Mouse (Mus musculus): Measurements from ENCODE around the gene Ndrg3.
"Not testable (repeated sequence)": the region's sequence is repeated elsewhere in the genome, so short reads cannot be mapped to it uniquely, and the experiment has no call there.

Gene Ndrg3

DNA sequence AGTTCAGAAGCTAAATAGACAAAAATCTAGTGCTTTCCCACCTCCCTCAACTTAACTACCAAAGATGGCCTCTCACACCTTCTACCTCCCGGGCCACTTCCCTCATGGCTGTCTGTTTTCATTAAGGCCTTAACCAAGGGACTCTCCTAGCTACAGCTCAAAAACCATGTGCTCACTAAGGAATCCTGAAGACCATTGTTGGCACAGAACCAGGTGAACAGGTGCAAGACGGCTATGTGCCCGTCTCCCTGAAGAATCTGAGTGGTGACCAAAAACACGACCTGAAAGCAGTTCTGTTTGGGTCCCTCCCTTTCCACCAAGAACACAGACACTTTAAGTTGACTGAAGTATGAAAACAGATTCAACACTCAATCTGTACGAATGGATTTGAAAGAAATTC lies 6.4 kb upstream of the Ndrg3 start:
- no peak for DNase-seq (ENCODE audit: low read depth)

DNA sequence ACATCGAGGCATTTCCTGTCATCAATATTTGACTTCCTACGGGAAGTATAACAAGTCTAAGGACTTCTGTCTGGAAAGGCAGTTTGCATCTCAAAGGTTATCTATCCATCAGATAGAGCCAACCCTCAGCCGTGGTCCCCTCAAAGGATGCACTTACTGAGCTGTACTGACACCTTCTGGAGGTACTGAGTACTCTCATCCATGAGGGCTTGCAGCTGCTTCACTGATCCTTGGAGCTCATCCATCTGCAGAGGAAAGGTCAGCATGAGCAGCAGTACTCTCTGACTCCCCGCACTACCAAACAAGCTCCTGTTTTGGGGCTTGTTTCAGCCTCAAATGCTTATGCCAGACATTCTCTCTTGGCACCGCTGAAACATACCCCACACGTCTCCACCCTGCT lies 4.7 kb upstream of the Ndrg3 start:
- peak; percentile 67 for DNase-seq (ENCODE audit: low read depth)

DNA sequence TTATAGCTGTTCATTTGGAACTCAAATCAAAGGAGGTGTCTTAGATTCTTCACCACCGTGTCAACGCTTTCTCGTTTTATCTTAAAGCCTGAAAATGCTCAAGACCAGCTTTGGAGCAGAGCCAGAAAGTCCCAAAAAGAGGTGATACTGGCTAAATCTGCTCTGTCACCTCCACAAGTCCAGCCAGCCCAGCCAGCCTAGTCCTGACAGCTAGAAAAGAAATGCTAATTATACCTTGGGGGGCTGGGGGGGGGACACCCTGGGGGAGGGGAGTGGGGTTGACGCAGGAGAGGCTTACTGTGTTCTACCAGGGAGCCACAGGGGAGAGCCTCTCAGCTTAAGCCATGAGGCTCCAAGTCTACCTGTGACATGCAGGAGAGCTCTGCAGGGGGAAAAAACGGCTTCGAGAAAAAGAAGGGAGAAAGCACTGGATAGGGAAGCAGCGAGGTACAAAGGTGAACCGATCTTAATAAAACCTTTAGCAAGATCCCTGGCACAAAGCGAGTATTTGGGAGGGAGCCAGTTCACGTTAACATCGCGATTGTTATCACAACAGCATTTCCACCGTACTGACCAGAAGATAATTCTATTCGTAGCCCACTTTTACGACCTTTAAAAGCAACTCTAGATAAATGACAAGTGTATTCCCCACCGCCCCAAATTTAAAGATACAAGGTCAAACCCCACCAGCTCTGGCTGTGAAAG lies 977 bp downstream of the Ndrg3 start:
- peak; percentile 59 for DNase-seq (ENCODE audit: low read depth)

DNA sequence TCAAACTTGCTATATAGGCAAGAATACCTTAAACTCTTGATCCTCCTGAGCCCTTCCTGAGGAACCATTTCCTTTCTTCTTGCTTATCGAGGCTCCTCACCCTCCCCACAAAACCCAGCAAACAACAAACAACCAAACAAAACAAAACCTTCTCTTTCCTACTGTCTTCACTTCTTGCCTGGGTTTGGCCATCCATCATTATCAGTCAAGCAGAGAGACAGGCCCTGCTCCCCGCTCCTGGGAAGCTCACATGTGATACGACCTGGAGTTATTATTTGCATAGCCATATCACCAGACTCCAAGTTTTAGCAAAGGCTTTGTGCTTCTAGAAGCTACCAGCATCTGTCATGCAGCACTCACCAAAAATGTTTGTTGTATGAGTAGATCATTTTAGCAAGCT lies 4.5 kb downstream of the Ndrg3 start:
- DNase-seq (ENCODE audit: low read depth) = no peak

DNA sequence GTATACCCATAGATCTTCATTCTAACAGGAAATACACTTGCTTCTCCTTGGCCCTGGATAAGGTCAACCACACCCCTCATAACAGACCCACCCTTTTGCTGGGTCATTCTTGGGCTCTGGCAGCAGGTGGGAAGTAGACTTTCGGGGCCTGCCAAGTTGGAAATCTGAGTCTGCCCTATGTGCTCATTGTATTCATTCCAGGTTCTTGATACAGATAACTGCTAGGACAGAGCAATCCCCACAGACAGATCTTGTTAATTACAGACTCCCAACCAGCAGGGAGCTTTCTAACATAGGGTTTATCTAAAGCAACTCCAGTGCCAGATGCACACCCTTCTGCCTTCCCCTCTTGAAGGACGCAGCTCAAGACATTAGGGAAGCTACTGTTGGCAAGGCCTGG lies 9.0 kb downstream of the Ndrg3 start:
- no peak for DNase-seq (ENCODE audit: low read depth)

DNA sequence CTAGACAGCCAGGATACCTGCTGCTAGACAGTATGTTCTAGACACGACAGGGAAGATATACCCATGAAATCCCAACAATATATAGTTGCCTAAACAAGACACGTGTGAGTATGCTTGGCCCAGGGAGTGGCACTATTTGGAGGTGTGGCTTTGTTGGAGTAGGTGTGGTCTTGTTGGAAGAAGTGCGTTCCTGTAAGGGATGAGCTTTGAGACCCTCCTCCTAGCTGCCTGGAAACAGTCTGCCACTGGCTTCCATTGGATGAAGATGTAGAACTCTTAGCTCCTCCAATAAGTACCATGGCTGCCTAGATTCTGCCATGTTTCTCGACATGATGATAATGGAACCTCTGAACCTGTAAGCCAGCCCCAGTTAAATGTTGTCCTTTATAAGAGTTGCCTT lies 10.6 kb downstream of the Ndrg3 start:
- DNase-seq (ENCODE audit: low read depth) = no peak

DNA sequence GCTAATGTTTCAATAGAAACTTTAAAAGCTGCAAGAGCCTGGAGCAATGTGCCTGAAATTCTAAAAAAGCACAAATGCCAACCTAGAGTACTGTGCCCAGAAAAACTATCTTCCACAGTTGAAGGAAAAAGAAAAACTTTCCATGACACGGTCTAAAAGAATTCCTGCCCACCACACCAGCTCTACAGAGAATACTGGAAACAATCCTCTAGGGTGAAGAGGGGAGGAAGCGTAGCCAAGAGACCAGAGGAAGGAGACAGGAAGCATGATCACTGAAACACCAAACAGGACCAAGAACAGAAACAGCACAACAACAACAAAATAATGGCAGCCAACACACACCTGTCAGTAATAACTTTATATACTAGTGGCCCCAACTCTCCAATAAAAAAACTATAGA lies 11.8 kb downstream of the Ndrg3 start:
- no peak for DNase-seq (ENCODE audit: low read depth)

DNA sequence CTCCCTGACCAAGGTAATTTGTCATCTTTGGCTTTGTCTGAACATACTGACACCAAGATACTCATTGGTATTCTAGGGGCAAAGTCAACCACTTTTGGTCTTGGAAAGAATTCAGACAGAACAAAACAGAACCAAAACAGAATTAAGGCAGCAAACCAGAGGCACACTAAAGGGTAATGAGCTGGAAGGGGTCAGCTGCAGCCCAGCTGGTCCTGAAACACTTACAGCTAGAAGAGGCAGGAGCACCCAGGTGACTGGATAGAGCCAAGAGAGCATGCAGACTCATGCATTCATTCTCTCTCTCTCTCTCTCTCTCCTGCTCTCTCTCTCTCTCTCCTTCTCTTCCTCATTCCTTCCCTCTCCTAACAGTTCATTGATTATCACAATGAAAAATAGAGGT lies 15.1 kb downstream of the Ndrg3 start:
- no peak for DNase-seq (ENCODE audit: low read depth)

DNA sequence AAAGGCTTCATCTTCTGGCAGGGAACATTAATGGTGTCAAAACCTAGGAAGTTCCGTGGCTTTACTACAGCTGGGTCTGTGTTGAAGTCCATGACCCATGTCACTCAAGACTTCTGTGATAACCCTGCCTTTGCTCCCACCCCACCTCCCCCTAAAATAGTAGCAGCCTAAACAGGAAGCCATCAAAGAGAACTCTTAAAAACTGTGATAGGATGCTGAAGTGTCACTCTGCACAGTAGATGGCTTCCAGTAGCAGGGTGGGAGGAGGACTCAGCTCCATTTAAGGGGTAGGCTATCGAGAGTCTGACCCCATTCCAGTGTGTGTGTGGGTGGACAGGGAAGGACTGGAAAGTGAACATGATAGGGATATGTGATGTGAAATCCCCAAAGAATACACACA lies 16.9 kb downstream of the Ndrg3 start:
- DNase-seq (ENCODE audit: low read depth) = no peak

DNA sequence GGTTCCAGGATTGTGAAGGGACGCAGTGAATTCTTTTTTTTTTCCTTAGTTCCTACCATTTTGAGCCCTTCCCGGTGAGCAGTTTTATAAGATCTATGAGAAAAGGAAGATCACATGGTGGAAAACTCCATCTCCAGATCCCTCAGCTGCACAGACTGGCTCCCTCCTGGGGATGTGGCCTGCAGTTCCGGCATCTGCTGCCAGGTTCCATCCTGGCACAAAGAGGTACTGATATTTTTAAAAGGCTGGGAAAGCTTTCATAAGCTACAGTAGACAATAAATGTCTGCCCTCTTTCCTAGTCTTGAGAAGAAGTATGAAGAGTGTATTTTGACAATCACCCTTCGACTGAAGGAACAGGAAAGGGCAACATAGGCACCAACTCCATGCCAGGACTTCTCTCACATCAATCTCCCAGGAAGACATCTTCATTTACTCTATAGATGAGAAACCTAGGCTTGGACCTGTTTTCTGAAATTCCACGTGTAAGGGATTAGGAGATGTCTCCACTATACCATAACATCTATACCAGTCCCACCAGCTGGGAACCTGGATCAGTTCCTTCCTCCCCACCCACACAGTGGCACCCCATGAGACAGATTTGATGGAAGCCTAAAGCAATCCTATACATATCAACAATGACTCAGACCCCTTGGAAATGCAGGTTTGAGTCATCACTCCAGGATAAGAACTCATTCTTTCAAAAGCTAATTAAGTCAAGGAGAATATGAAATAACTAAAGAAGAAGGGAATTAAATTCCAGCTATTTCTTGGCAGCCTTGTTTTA lies 18.3 kb downstream of the Ndrg3 start:
- no peak for DNase-seq (ENCODE audit: low read depth)

DNA sequence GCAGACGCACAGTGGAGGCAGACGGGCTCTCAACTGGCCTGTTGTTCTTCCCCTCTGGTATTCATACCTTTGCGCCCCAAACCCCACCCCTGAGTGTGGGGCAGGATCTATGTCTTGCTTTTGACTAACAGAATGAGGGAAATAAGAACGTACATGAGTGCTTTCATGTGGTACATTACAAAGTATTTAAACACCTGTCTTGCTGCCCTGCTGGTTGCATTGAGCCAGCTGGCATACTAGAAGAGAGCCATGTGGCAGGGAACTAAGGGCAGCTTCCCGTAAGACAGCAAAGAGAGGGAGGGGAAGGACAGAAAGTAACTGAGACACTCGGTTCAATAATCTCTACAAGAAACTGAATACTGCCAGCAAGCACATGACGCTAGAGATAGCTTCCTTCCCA lies 21.6 kb downstream of the Ndrg3 start:
- DNase-seq (ENCODE audit: low read depth) = peak; percentile 39

DNA sequence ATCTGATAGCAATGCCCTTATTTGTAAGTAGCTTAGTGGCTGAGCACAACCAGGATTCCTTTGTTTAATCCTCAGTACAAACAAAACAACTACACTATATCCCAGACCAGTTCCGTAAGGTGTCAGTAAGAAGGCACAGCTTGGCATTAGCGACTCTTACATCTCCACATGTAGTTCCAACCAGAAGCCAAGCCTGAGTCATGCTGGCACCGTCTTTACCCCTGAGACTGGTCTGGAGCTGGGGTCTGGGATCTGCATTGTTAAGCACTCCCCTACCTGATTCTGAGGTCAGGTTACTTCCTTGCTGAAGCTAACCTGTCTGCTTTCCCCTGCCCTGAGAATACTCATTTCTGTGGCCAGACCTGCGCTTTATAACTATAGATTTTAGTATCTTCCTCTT lies 23.4 kb downstream of the Ndrg3 start:
- no peak for DNase-seq (ENCODE audit: low read depth)

DNA sequence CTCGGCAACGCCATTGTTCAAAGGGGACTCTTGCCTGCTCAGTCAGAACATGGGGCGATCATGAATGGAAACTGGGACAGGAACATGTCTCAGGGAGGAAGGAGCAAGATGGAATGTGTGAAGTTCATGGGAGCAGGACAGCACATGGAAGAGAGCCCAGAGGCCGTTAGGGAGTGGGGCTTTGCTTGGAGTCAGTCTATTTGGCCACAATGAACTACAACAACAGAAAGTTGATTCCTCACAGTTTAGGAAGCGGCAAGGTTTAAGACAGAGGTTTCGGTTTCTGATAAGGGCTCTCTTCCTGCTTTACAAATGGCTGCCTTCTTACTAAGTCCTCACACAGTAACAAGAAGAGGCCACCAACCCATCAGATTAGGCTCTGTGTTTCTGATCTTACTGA lies 24.5 kb downstream of the Ndrg3 start:
- DNase-seq (ENCODE audit: low read depth) = peak; percentile 76

DNA sequence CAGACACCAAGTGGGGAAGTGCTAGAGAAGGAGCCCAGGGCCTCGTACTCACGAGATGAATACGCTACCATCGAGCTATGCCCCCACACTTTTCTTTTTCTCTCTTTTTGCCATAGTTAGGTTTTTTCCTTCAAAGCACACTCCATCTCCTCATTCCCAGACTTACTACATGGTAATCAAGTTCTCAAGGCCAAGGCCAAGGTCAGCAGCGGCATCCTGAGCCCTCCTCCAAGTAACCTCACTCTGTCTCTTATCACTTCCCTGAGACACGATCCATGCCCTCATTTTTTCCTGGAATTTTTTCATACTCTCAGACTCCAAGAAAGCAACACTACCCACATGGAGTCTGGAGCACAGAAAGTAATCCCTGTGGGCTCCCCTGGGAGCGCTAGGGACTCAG lies 28.0 kb downstream of the Ndrg3 start:
- DNase-seq (ENCODE audit: low read depth) = no peak

DNA sequence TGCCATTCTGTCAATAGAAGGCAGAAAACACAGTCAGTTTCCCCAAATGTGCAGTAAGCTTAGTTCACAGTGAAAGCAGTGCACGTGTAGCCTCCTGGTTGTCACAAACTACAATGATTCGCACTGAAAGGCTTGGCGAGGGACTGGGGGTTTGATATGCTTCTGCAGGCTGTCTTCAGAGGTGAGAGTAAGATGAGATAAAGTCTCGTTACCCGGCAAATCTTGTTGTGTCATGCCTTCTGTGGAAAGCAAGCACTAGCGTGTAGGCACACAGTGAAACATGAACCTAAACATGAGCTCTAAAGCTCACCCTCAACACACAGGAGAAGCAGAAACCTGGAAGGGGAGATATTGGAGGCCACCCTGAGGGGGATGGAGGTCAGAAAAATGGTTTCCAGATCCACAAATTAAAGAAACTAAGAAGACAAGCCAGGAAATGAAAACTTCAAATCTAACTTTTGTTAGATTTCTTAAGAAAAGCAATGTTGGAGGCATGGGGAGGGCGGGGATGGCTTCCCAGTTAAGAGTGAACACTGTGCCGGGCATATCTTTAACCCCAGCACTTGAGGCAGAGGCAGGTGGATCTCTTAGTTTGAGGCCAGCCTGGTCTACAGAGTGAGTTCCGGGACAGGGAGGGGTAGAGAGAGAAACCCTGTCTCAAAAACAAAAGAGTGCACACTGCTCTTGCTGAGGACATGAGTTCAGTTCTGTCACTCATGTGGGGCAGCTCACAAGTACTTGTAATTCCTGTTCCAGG lies 33.2 kb downstream of the Ndrg3 start:
- no peak for DNase-seq (ENCODE audit: low read depth)

DNA sequence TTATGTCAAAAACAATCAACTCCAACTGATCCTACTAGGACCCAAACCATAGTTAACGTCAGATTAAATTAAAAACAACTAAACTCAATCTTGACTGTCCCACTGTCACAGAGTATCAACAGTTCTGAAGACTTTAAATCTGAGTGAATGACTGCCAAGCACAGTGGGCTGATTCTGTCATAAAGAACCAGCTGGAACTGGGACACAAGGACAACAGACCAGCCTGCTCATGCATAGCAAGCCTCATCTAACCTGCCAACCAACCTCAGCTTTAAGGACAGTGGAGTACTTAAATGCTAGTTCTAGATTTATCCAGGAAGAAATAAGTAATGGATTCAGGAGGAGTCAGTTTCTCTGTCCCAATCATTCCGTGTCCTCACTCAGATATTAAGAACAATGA lies 34.8 kb downstream of the Ndrg3 start:
- DNase-seq (ENCODE audit: low read depth) = no peak

DNA sequence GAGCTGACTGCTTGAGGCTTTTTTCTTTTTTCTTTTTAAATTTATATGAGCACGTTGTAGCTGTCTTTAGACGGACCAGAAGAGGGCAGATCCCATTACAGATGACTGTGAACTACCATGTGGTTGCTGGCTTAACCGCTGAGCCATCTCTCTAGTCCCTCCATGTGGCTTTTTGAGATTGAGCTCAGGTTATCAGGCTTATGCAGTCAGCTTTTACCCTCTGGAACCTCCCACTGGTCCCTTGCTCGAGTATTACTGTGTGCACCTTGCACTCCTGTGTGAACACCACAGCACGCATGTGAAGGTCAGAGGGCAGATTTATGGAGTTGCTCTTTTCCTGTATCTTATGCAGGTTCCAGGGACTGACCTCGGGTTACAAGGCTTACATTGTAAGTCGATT lies 35.5 kb downstream of the Ndrg3 start:
- DNase-seq (ENCODE audit: low read depth) = no peak

DNA sequence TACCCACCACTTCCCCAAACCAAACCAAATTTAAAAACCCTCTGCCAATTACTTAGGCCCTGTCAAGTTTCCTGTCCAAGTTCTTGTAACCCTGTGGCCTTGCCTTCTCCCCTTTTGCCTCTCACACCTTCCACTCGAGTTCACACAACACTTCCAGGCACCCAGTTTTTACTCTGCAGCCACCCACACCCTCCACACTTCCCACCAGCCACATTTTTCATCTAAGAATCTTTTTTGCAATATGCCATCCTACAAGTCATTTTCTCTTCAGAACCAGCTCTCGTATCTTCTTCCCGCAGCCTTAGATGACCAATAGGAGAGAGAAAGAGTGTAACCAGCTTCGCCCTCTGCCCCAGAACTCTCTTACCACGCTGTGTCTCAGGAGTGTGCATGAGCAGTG lies 37.4 kb downstream of the Ndrg3 start:
- no peak for DNase-seq (ENCODE audit: low read depth)

DNA sequence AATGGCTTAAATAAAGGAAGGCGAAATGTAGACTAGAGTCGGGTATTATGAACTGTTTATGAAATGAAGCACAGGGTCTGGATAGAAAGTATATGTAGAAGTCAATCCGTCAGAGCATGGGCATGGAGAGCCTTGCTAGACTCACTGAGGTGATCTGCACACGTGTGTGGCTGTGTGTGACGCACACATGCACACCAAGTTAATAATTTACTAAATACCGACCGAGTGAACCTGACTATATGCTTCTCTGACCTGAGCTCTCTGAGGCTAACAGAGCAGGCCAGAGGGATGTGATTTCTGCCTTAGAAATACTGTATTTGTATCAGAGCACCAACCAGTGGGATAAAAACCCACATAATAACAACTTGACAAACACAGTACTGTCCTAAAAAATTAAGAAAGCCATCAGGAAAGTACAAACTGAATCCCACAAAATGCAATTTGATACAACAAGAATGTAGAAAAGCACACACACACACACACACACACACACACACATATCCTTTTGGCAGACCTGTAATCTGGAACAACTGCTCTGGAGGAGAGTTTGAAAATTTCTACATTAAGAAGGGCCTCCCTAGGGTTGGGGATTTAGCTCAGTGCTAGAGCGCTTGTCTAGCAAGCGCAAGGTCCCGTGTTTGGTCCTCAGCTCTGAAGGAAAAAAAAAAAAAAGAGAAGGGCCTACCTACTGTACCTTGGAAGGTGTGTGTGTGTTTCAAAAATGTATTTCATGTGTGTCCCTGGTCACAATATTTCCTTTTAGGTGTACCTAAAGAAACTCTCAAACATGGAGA lies 40.4 kb downstream of the Ndrg3 start:
- no peak for DNase-seq (ENCODE audit: low read depth)

DNA sequence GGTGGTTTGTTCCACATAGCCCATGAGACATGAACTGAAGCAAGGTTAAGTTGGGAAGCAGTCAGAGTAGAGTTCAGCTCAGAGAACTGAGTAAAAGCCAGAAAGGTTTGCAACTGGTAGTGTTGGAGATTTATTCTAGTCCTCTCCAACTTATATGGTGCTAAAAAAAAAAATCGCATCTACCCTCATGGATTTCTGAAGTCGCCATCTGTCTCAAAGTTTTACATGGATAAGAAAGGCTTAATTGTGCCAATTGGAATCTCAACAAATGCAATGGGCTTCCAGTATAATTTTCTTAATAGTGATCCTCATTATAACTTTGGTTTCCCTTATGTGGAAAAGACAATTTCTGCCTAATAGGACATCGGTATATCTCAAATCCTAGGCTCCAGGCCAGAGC lies 41.0 kb downstream of the Ndrg3 start:
- DNase-seq (ENCODE audit: low read depth) = no peak

DNA sequence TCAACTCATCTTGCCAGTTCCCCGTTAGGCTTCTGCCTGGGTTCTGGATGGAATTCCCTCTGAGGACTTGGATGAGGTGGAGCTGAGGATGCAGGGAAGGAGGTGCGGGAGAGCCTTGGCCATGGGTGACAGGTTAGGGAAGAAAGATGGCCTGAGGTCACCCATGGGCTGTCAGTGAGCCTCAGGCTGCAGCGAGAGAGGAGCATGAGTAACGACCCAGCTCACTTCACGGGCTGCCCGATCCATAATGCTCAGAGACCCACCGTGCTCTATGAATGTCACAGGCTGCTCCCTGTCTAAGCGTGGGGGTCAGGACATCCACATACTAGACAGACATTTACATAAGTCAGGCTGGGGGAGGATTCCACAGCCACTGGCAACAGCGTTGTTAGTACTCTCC lies 50.3 kb downstream of the Ndrg3 start:
- DNase-seq (ENCODE audit: low read depth) = not testable (repeated sequence)

DNA sequence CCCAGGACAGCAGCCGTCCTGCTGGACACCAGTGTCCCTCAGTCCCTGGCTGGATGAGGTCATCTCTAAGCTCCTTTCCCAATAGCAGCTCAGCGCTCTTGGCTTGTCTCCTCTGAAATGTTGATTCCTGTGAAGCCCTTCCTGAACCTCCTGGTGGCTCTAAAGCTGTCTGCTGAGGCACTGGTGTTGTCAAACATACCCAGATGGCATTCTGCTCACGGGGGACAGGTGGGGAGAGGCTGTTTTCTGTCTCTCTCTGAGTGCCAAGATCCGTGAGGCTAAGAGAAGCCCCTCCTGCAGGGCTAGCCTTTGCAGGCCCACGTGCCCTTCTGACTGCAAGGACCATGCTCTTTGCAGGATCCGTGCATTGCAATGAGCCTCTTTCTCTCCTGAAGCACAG lies 51.9 kb downstream of the Ndrg3 start:
- not testable (repeated sequence) for DNase-seq (ENCODE audit: low read depth)

Data from induced T-regulatory cell, adult 2 months (primary cell).